Comparison of ENCODE assay signal across 8 mouse cellular contexts in genomic region chr9:21287571-21288402, GRCm38 (mm10). TPM values are rescaled to one million over a fixed set of nuclear protein-coding genes. Genes with fewer than 3 reads are reported as not detected.
DNase-seq lines count a peak whose midpoint lies in the region; ATAC-seq and TF ChIP-seq lines count a peak whose summit lies in the region.

Gene Kri1, minus strand, starts transcription at chr9:21287969.

- H3K4me3 ChIP-seq in MEL (ENCODE audit: control insufficient read depth in 1 of 2, insufficient read depth in 1 of 2, low read depth in 2 of 2, low read length in 2 of 2) = peak within 1 kb of the TSS; percentile 69 to 71
- H3K4me3 ChIP-seq in cerebellum, adult 2 months (replicated peaks; ENCODE audit: insufficient read depth, low read depth, low read length) = peak within 1 kb of the TSS; percentile 99
- peak within 1 kb of the TSS; percentile 63 for H3K4me3 ChIP-seq in forebrain, postnatal 0 days (ENCODE audit: low read depth, low read length)
- H3K4me3 ChIP-seq in lung, embryonic 15.5 days = peak within 1 kb of the TSS; percentile 67

- peak within 1 kb of the TSS; percentile 75 for H3K9ac ChIP-seq in MEL (ENCODE audit: control insufficient read depth, low read depth, low read length, poor library complexity, severe bottlenecking)
- peak within 1 kb of the TSS; percentile 75 for H3K9ac ChIP-seq in forebrain, postnatal 0 days
- peak within 1 kb of the TSS; percentile 60 for H3K9ac ChIP-seq in lung, embryonic 15.5 days

- no peak for TF ChIP-seq RAD21 in MEL (IDR thresholded peaks at IDR 0.05; ENCODE audit: low read depth, low read length)

- no peaks in the 10 kb centered on the region for H3K9me3 ChIP-seq in MEL (replicated peaks; ENCODE audit: insufficient read depth, low read length)
- H3K9me3 ChIP-seq in forebrain, postnatal 0 days (ENCODE audit: low read length) = no peaks in the 10 kb centered on the region
- H3K9me3 ChIP-seq in lung, embryonic 15.5 days = no peaks in the 10 kb centered on the region

- no peaks in the 10 kb centered on the region for H3K27me3 ChIP-seq in MEL (ENCODE audit: control insufficient read depth in 1 of 2, insufficient read depth in 2 of 2, low read length in 2 of 2)
- H3K27me3 ChIP-seq in cerebellum, adult 2 months (ENCODE audit: control insufficient read depth, insufficient read depth, low read length) = no peaks in the 10 kb centered on the region
- no peaks in the 10 kb centered on the region for H3K27me3 ChIP-seq in forebrain, postnatal 0 days (ENCODE audit: insufficient read depth, low read length)
- H3K27me3 ChIP-seq in lung, embryonic 15.5 days = no peaks in the 10 kb centered on the region

- TF ChIP-seq EP300 in MEL (IDR thresholded peaks at IDR 0.05; ENCODE audit: low read depth in 1 of 2, low read length in 2 of 2) = no peak

- peak within 1 kb of the TSS; percentile 87 for H3K27ac ChIP-seq in MEL (ENCODE audit: control insufficient read depth, low read depth, low read length)
- H3K27ac ChIP-seq in cerebellum, adult 2 months (ENCODE audit: insufficient read depth, low read length) = peak within 1 kb of the TSS; percentile 64
- peak within 1 kb of the TSS; percentile 93 for H3K27ac ChIP-seq in forebrain, postnatal 0 days (ENCODE audit: low read depth, low read length)
- peak within 1 kb of the TSS; percentile 80 for H3K27ac ChIP-seq in lung, embryonic 15.5 days

- ATAC-seq in forebrain, postnatal 0 days = peak; percentile 83
- ATAC-seq in lung, embryonic 15.5 days (ENCODE audit: borderline replicate concordance, extremely low read depth, low FRiP score, low TSS enrichment) = peak; percentile 76

- peaks cover 19 to 40% of the 10 kb centered on the region in 2 experiments for H3K36me3 ChIP-seq in MEL (ENCODE audit: control insufficient read depth in 1 of 2, insufficient read depth in 2 of 2, low read length in 2 of 2)
- H3K36me3 ChIP-seq in forebrain, postnatal 0 days (ENCODE audit: insufficient read depth) = peaks cover 12% of the 10 kb centered on the region
- peaks cover 14% of the 10 kb centered on the region for H3K36me3 ChIP-seq in lung, embryonic 15.5 days

- under 1% methylated on average over 59 of the region's 59 CpGs for WGBS in cerebellum, adult 2 months
- 2% methylated on average over 58 of the region's 59 CpGs for WGBS in forebrain, postnatal 0 days
- WGBS in lung, embryonic 15.5 days = under 1% methylated on average over 59 of the region's 59 CpGs

- TF ChIP-seq CTCF in MEL (IDR thresholded peaks at IDR 0.05 in 2 of 3, conservative IDR thresholded peaks at IDR 0.05 in 1 of 3; ENCODE audit: control insufficient read depth in 1 of 3, insufficient read depth in 1 of 3, low read depth in 2 of 3, low read length in 3 of 3, poor library complexity in 1 of 3, severe bottlenecking in 1 of 3) = no peak
- no peak for TF ChIP-seq CTCF in cerebellum, adult 2 months (IDR thresholded peaks at IDR 0.05; ENCODE audit: borderline replicate concordance, insufficient read depth, low read depth, low read length)
- no peak; the same call in 1 of the 2 replicates for TF ChIP-seq CTCF in forebrain, postnatal 0 days (IDR thresholded peaks at IDR 0.05; ENCODE audit: low read depth)

- DNase-seq in MEL (ENCODE audit: low read depth, low spot score) = peak; percentile 100
- peak; percentile 97 for DNase-seq in cerebellum, adult 2 months
- DNase-seq in forebrain, postnatal 0 days = peak; percentile 97
- peak; percentile 98 for DNase-seq in heart, postnatal 4 days
- DNase-seq in layer of hippocampus, adult 8-10 months (ENCODE audit: low spot score in 2 of 2) = peak; percentile 95 to 96
- DNase-seq in ovary, adult 18-20 months (ENCODE audit: low spot score) = peak; percentile 97
- peak; percentile 99 for DNase-seq in thymus, postnatal 0 days (ENCODE audit: low spot score)

- H3K4me1 ChIP-seq in MEL (ENCODE audit: control insufficient read depth in 1 of 2, insufficient read depth in 2 of 2, low read length in 2 of 2) = peaks cover 26 to 28% of the 10 kb centered on the region in 2 experiments
- H3K4me1 ChIP-seq in cerebellum, adult 2 months (ENCODE audit: control insufficient read depth, insufficient read depth, low read length) = peaks cover 14% of the 10 kb centered on the region
- peaks cover 21% of the 10 kb centered on the region; the same call in 1 of the 2 replicates for H3K4me1 ChIP-seq in forebrain, postnatal 0 days (ENCODE audit: insufficient read depth)
- H3K4me1 ChIP-seq in lung, embryonic 15.5 days = peaks cover 29% of the 10 kb centered on the region

- H3K4me2 ChIP-seq in forebrain, postnatal 0 days (ENCODE audit: low read depth) = peak within 1 kb of the TSS; percentile 76
- H3K4me2 ChIP-seq in lung, embryonic 15.5 days = peak within 1 kb of the TSS; percentile 76

- peaks cover 52% of the 10 kb centered on the region for H3K79me2 ChIP-seq in MEL (ENCODE audit: control insufficient read depth, insufficient read depth, low read length, poor library complexity)

- TF ChIP-seq POLR2A in MEL (IDR thresholded peaks at IDR 0.05; ENCODE audit: control insufficient read depth in 1 of 2, insufficient read depth in 1 of 2, low read depth in 1 of 2, low read length in 2 of 2, poor library complexity in 1 of 2) = peak in 1 of 2 experiments; percentile 100; a peak in 2 of 4 replicates
- peak; percentile 96 for TF ChIP-seq POLR2A in cerebellum, adult 2 months (IDR thresholded peaks at IDR 0.05; ENCODE audit: borderline replicate concordance, insufficient read depth, low read length)

TF ChIP-seq in MEL, 35 proteins besides CTCF, POLR2A, EP300 and RAD21 (continues in another document):
- TF ChIP-seq RCOR1 (IDR thresholded peaks at IDR 0.05; ENCODE audit: low read depth, low read length) = no peak
- TF ChIP-seq ETS1 (IDR thresholded peaks at IDR 0.05; ENCODE audit: low read depth, low read length) = no peak
- no peak for TF ChIP-seq MYB (IDR thresholded peaks at IDR 0.05; ENCODE audit: low read depth, low read length)
- TF ChIP-seq ELF1 (IDR thresholded peaks at IDR 0.05; ENCODE audit: low read depth, low read length) = no peak
- TF ChIP-seq USF2 (IDR thresholded peaks at IDR 0.05; ENCODE audit: borderline replicate concordance in 1 of 2, insufficient read depth in 1 of 2, low read depth in 1 of 2, low read length in 2 of 2) = no peak
- TF ChIP-seq MAZ (IDR thresholded peaks at IDR 0.05; ENCODE audit: low read depth, low read length) = no peak
- peak; percentile 31; the same call in 1 of the 2 replicates for TF ChIP-seq TAL1 (IDR thresholded peaks at IDR 0.05; ENCODE audit: low read length)
- TF ChIP-seq GABPA (IDR thresholded peaks at IDR 0.05; ENCODE audit: low read depth, low read length) = no peak
- TF ChIP-seq TBP (IDR thresholded peaks at IDR 0.05; ENCODE audit: low read depth, low read length) = peak; percentile 89
- TF ChIP-seq ZC3H11A (IDR thresholded peaks at IDR 0.05; ENCODE audit: low read depth, low read length) = no peak
- no peak for TF ChIP-seq BHLHE40 (IDR thresholded peaks at IDR 0.05; ENCODE audit: borderline replicate concordance, low read depth, low read length)
- TF ChIP-seq MAFK (IDR thresholded peaks at IDR 0.05; ENCODE audit: borderline replicate concordance, low read depth, low read length) = no peak
- peak; percentile 81; the same call in 1 of the 2 replicates for TF ChIP-seq POLR2AphosphoS5 (IDR thresholded peaks at IDR 0.05; ENCODE audit: borderline replicate concordance, low read depth, low read length)
- no peak for TF ChIP-seq CHD2 (IDR thresholded peaks at IDR 0.05; ENCODE audit: low read length)
- no peak for TF ChIP-seq HCFC1 (IDR thresholded peaks at IDR 0.05; ENCODE audit: low read depth, low read length)
- TF ChIP-seq NRF1 (IDR thresholded peaks at IDR 0.05; ENCODE audit: insufficient read depth, low read depth, low read length, poor library complexity, severe bottlenecking) = no peak
- TF ChIP-seq SIN3A (IDR thresholded peaks at IDR 0.05; ENCODE audit: low read length) = no peak
- no peak for TF ChIP-seq ZMIZ1 (IDR thresholded peaks at IDR 0.05; ENCODE audit: low read depth, low read length)
- TF ChIP-seq SMC3 (IDR thresholded peaks at IDR 0.05; ENCODE audit: low read depth, low read length) = no peak
- TF ChIP-seq TCF12 (IDR thresholded peaks at IDR 0.05; ENCODE audit: low read depth, low read length) = no peak
- no peak for TF ChIP-seq E2F4 (IDR thresholded peaks at IDR 0.05; ENCODE audit: borderline replicate concordance, low read depth, low read length)
- no peak for TF ChIP-seq JUND (IDR thresholded peaks at IDR 0.05; ENCODE audit: low read depth, low read length)
- no peak for TF ChIP-seq KAT2A (conservative IDR thresholded peaks at IDR 0.05; ENCODE audit: low read depth, low read length)
- TF ChIP-seq MYC (IDR thresholded peaks at IDR 0.05; ENCODE audit: low read depth, low read length) = no peak
- TF ChIP-seq ZKSCAN1 (IDR thresholded peaks at IDR 0.05; ENCODE audit: low read depth, low read length) = no peak
- TF ChIP-seq MEF2A (IDR thresholded peaks at IDR 0.05; ENCODE audit: extremely low read depth, insufficient replicate concordance, low read depth, low read length, poor library complexity, severe bottlenecking) = no peak
- TF ChIP-seq MAX (IDR thresholded peaks at IDR 0.05; ENCODE audit: low read length) = no peak
- TF ChIP-seq UBTF (IDR thresholded peaks at IDR 0.05; ENCODE audit: borderline replicate concordance, insufficient read depth, low read depth, low read length) = 0 out of 2 replicates have a peak, but pooled peaks have one; percentile 79
- TF ChIP-seq USF1 (IDR thresholded peaks at IDR 0.05; ENCODE audit: low read depth, low read length) = no peak
- no peak; the same call in 1 of the 2 replicates for TF ChIP-seq GATA1 (IDR thresholded peaks at IDR 0.05; ENCODE audit: low read depth, low read length)
- TF ChIP-seq NELFE (IDR thresholded peaks at IDR 0.05; ENCODE audit: low read depth, low read length) = no peak
- no peak for TF ChIP-seq MXI1 (IDR thresholded peaks at IDR 0.05; ENCODE audit: low read depth, low read length)
- no peak for TF ChIP-seq CHD1 (IDR thresholded peaks at IDR 0.05; ENCODE audit: low read depth, low read length)

RNA-seq across cellular contexts. Expression of gene Kri1, which starts in this region (rescaled TPM):
- 175 and 199 TPM in 2 replicates for total RNA-seq in MEL (2012; rRNA removed)
- 100 to 1,000 TPM in 1 of 2 experiments, 10 to 100 TPM in 1; 76.1 to 233 TPM for polyA plus RNA-seq in MEL (2012; ENCODE audit: insufficient read depth in 1 of 2, insufficient read length in 2 of 2, low read depth in 1 of 2, low replicate concordance in 2 of 2, missing spikeins in 1 of 2)
- polyA plus RNA-seq in cerebellum, adult 2 months (2012; rRNA removed) = 46.8 and 48.2 TPM in 2 replicates
- total RNA-seq in forebrain, postnatal 0 days (2014; rRNA removed) = 27.6 and 28.1 TPM in 2 replicates
- polyA plus RNA-seq in forebrain, postnatal 0 days (2015; fragmentation: Nextera tagmentation; extraction: Ambion mirVana) = 7.1 and 11.9 TPM in 2 replicates
- total RNA-seq in heart, postnatal 4 days (2021) = 10 to 100 TPM; 18.5 to 21.0 TPM
- 10 to 100 TPM; 43.2 to 48.9 (median 44.5) TPM for total RNA-seq in layer of hippocampus, adult 8-10 months (2022)
- 12.1 and 14.0 TPM in 2 replicates for polyA plus RNA-seq in lung, embryonic 15.5 days (2015; fragmentation: Nextera tagmentation; extraction: Ambion mirVana)
- 17.9 and 25.1 TPM in 2 replicates for polyA plus RNA-seq in thymus, postnatal 0 days (2015; fragmentation: Nextera tagmentation; extraction: Ambion mirVana)

Comparison
In these comparisons a context has a peak if more than half of its experiments do, and no peak if none do; other contexts are left out.
1. Peak in every context shown above with its lines: DNase-seq, ATAC-seq, H3K4me3 ChIP-seq and H3K27ac ChIP-seq.